ENCODE assay signal across 8 mouse cellular contexts in genomic region chr10:87492661-87493551, GRCm38 (mm10). TPM values are rescaled to one million over a fixed set of nuclear protein-coding genes. Genes with fewer than 3 reads are reported as not detected.
A peak's percentile ranks its signal among the peaks of the same experiment; 100 is the strongest.
DNase-seq lines count a peak whose midpoint lies in the region; ATAC-seq and TF ChIP-seq lines count a peak whose summit lies in the region.

No protein-coding gene starts in this region.

- H3K27me3 ChIP-seq in hindbrain, postnatal 0 days (ENCODE audit: insufficient read depth, low read length), result 0 out of 2 replicates have a peak, but pooled peaks cover 10% of the 10 kb centered on the region
- H3K27me3 ChIP-seq in midbrain, embryonic 15.5 days (replicated peaks), result 0 out of 2 replicates have a peak, but pooled peaks cover 2% of the 10 kb centered on the region
- H3K27me3 ChIP-seq in stomach, postnatal 0 days (ENCODE audit: control insufficient read depth, insufficient read depth, low read length), result peaks cover 29% of the 10 kb centered on the region; the same call in 1 of the 2 replicates

- H3K27ac ChIP-seq in hindbrain, postnatal 0 days, result peak overlapping the region; percentile 76
- peak overlapping the region; percentile 90 for H3K27ac ChIP-seq in midbrain, embryonic 15.5 days
- no peak overlapping the region for H3K27ac ChIP-seq in stomach, postnatal 0 days (replicated peaks)

- under 1% methylated on average over 78 of the region's 90 CpGs for WGBS in hindbrain, postnatal 0 days
- WGBS in midbrain, embryonic 15.5 days, result under 1% methylated on average over 83 of the region's 90 CpGs
- WGBS in stomach, postnatal 0 days, result 0% methylated on average over 74 of the region's 90 CpGs

- no peaks in the 10 kb centered on the region for H3K9me3 ChIP-seq in hindbrain, postnatal 0 days (ENCODE audit: low read length)
- H3K9me3 ChIP-seq in midbrain, embryonic 15.5 days, result no peaks in the 10 kb centered on the region
- no peaks in the 10 kb centered on the region for H3K9me3 ChIP-seq in stomach, postnatal 0 days (ENCODE audit: control insufficient read depth, low read length)

- TF ChIP-seq CTCF in hindbrain, postnatal 0 days (IDR thresholded peaks at IDR 0.05; ENCODE audit: low read depth), result no peak
- TF ChIP-seq CTCF in stomach, postnatal 0 days (IDR thresholded peaks at IDR 0.05; ENCODE audit: low read depth), result no peak

- H3K4me2 ChIP-seq in hindbrain, postnatal 0 days (ENCODE audit: low read depth, low read length), result peak overlapping the region; percentile 93
- peak overlapping the region; percentile 89 for H3K4me2 ChIP-seq in midbrain, embryonic 15.5 days
- H3K4me2 ChIP-seq in stomach, postnatal 0 days (replicated peaks; ENCODE audit: low read depth), result peak overlapping the region; percentile 94

- no peak for TF ChIP-seq EP300 in stomach, postnatal 0 days (optimal IDR thresholded peaks at IDR 0.05)

- no peaks in the 10 kb centered on the region for H3K36me3 ChIP-seq in hindbrain, postnatal 0 days (ENCODE audit: insufficient read depth, low read length)
- H3K36me3 ChIP-seq in midbrain, embryonic 15.5 days (replicated peaks), result no peaks in the 10 kb centered on the region
- no peaks in the 10 kb centered on the region for H3K36me3 ChIP-seq in stomach, postnatal 0 days (ENCODE audit: control insufficient read depth, insufficient read depth, low read length)

- ATAC-seq in hindbrain, postnatal 0 days, result peak; percentile 22; the same call in 1 of the 2 replicates
- ATAC-seq in midbrain, embryonic 15.5 days (replicated peaks), result peak; percentile 37
- 0 out of 2 replicates have a peak, but pooled peaks have one; percentile 31 for ATAC-seq in stomach, postnatal 0 days (ENCODE audit: low FRiP score, low TSS enrichment)

- H3K4me1 ChIP-seq in hindbrain, postnatal 0 days (ENCODE audit: insufficient read depth, low read length), result peaks cover 7% of the 10 kb centered on the region; the same call in 1 of the 2 replicates
- peaks cover 57% of the 10 kb centered on the region for H3K4me1 ChIP-seq in midbrain, embryonic 15.5 days
- H3K4me1 ChIP-seq in stomach, postnatal 0 days (replicated peaks; ENCODE audit: control insufficient read depth, insufficient read depth), result no peaks in the 10 kb centered on the region

- peak overlapping the region; percentile 58 for H3K9ac ChIP-seq in hindbrain, postnatal 0 days (replicated peaks; ENCODE audit: low read length)
- H3K9ac ChIP-seq in midbrain, embryonic 15.5 days, result peak overlapping the region; percentile 71
- H3K9ac ChIP-seq in stomach, postnatal 0 days (ENCODE audit: low read length), result peak overlapping the region; percentile 23

- peak; percentile 18 for DNase-seq in cerebellum, adult 11-12 months
- DNase-seq in cerebellum, adult 8-10 months, result no peak
- DNase-seq in cerebellum, postnatal 36 days, result peak; percentile 23 to 30
- DNase-seq in gastrocnemius, postnatal 10 days, result peak; percentile 71
- DNase-seq in hindbrain, postnatal 0 days (ENCODE audit: low spot score), result peak; percentile 80
- DNase-seq in left cerebral cortex, postnatal 14 days (ENCODE audit: low spot score in 2 of 2), result peak; percentile 58 to 76
- peak; percentile 46 for DNase-seq in stomach, postnatal 0 days (ENCODE audit: low spot score)

- intact Hi-C loops in left cerebral cortex, postnatal 14 days (cut with DNase I), result loop anchor here (1.0 to 10.0 kb wide), 3 partner anchors 46 to 278 kb away; no protein-coding TSS in a partner anchor

- H3K4me3 ChIP-seq in hindbrain, postnatal 0 days (ENCODE audit: low read length), result peak overlapping the region; percentile 71
- H3K4me3 ChIP-seq in midbrain, embryonic 15.5 days, result peak overlapping the region; percentile 71
- H3K4me3 ChIP-seq in stomach, postnatal 0 days (ENCODE audit: low read depth, low read length), result peak overlapping the region; percentile 54

RNA-seq across cellular contexts. Expression of gene Ascl1, which starts 0.6 kb away (rescaled TPM):
- not detected for total RNA-seq in gastrocnemius, postnatal 10 days (2021)
- total RNA-seq in hindbrain, postnatal 0 days (2014; rRNA removed), result 19.4 and 23.9 TPM in 2 replicates
- polyA plus RNA-seq in hindbrain, postnatal 0 days (2015; fragmentation: Nextera tagmentation; extraction: Ambion mirVana), result 4.6 and 4.7 TPM in 2 replicates
- total RNA-seq in left cerebral cortex, postnatal 14 days (2021), result 1 to 10 TPM; 4.3 to 7.8 TPM
- polyA plus RNA-seq in midbrain, embryonic 15.5 days (2015; fragmentation: Nextera tagmentation; extraction: Ambion mirVana), result 12.6 and 15.6 TPM in 2 replicates
- 1.5 and 2.4 TPM in 2 replicates for polyA plus RNA-seq in stomach, postnatal 0 days (2015; fragmentation: Nextera tagmentation; extraction: Ambion mirVana)

RNA-seq across cellular contexts. Expression of gene Pah, which starts 28.7 kb away (rescaled TPM):
- total RNA-seq in gastrocnemius, postnatal 10 days (2021), result under 1 TPM in 1 of 2 experiments, not detected in 1; 0.14 TPM
- total RNA-seq in hindbrain, postnatal 0 days (2014; rRNA removed), result 0.07 and 0.37 TPM in 2 replicates
- 0.10 TPM in 2 replicates for polyA plus RNA-seq in hindbrain, postnatal 0 days (2015; fragmentation: Nextera tagmentation; extraction: Ambion mirVana)
- total RNA-seq in left cerebral cortex, postnatal 14 days (2021), result under 1 TPM; 0.20 to 0.32 TPM
- not detected in 2 replicates for polyA plus RNA-seq in midbrain, embryonic 15.5 days (2015; fragmentation: Nextera tagmentation; extraction: Ambion mirVana)
- polyA plus RNA-seq in stomach, postnatal 0 days (2015; fragmentation: Nextera tagmentation; extraction: Ambion mirVana), result 0.17 and 0.36 TPM in 2 replicates

Comparison
In these comparisons a context has a peak if more than half of its experiments do, and no peak if none do; other contexts are left out.
1. RNA of gene Ascl1, which starts 0.6 kb away (total RNA-seq): 19.4 to 23.9 TPM in hindbrain, postnatal 0 days and 4.3 to 7.8 TPM in left cerebral cortex, postnatal 14 days; not detected in gastrocnemius, postnatal 10 days; every median in the first group is over 4 times any median in the second.
2. Peak in every context shown above with its lines, with median percentiles within 50 percentile points of each other: ATAC-seq, H3K4me2 ChIP-seq, H3K4me3 ChIP-seq and H3K9ac ChIP-seq.